Mouse (Mus musculus) lung, adult 2 months (tissue): Measurements from ENCODE around the gene 4933430I17Rik.

Experiments used
- CTCF ChIP-seq: fragments of 200-500 bp; IDR thresholded peaks from 2 replicates; pipeline ENCODE4 v1.5.1; 2011; ENCODE audit warnings: mild to moderate bottlenecking, low read length, control low read depth; ENCODE audit not compliant: insufficient read depth
- POLR2A ChIP-seq: fragments of 200-500 bp; IDR thresholded peaks from 2 replicates; pipeline ENCODE4 v1.6.1; 2011; ENCODE audit warnings: low read depth, mild to moderate bottlenecking, control low read depth, low read length, borderline replicate concordance; ENCODE audit errors: extremely low read depth

DNA sequence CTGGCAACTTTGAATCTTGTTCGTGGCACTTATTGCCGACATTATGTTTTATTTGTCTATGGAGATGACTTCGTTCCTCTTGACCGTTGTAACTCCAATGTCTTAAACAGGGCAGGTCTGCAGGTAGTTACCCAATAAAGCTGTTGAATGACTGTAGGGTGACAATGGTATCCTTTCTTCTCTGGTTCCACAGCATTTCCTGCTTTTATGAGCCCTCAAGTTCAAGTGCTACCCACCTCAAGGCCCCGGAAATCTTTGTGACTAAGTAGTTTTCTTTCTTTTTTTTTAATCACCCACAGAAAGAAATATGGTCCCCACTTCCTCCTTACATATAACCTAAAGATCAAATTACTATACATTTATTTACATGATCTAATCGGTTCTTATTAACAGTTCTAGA is 49.4 kb upstream of the 4933430I17Rik start:
- no peak for TF ChIP-seq POLR2A
- no peak for TF ChIP-seq CTCF
